Mouse (Mus musculus) small intestine, adult 2 months (tissue): ENCODE results near the gene Tfap2a. TPM values are rescaled to one million over a fixed set of nuclear protein-coding genes. Genes with fewer than 3 reads are reported as not detected.

Source experiments
- H3K27ac ChIP-seq: fragments of 200-500 bp; 2 replicates; pipeline ENCODE4 v1.5.1; 2012; ENCODE audit warnings: low read depth, low read length, control low read depth, inconsistent platforms; ENCODE audit not compliant: insufficient read depth
- H3K27me3 ChIP-seq: fragments of 200-500 bp; 2 replicates; pipeline ENCODE4 v1.6.1; 2012; ENCODE audit warnings: mild to moderate bottlenecking, moderate library complexity, low read length, inconsistent platforms; ENCODE audit not compliant: control insufficient read depth, insufficient read depth
- H3K36me3 ChIP-seq: fragments of 200-500 bp; 2 replicates; pipeline ENCODE4 v1.6.1; 2012; ENCODE audit warnings: mild to moderate bottlenecking, low read length, control low read depth, inconsistent platforms; ENCODE audit not compliant: control insufficient read depth, insufficient read depth
- H3K4me1 ChIP-seq: fragments of 200-500 bp; 2 replicates; pipeline ENCODE4 v1.6.1; 2012; ENCODE audit warnings: low read length, inconsistent platforms, mixed read lengths; ENCODE audit not compliant: control insufficient read depth, insufficient read depth, insufficient read length
- H3K4me3 ChIP-seq: fragments of 200-500 bp; 2 replicates; pipeline ENCODE4 v1.5.1; 2012; ENCODE audit warnings: low read depth, mild to moderate bottlenecking, control low read depth, inconsistent platforms, low read length, moderate library complexity
- CTCF ChIP-seq: fragments of 200-500 bp; IDR thresholded peaks from 2 replicates; pipeline ENCODE4 v1.5.1; 2012; ENCODE audit warnings: low read depth, mild to moderate bottlenecking, control low read depth, inconsistent platforms, low read length, moderate library complexity, mixed read lengths; ENCODE audit not compliant: insufficient replicate concordance, insufficient read length; ENCODE audit errors: extremely low read depth
- POLR2A ChIP-seq: fragments of 200-500 bp; IDR thresholded peaks from 2 replicates; pipeline ENCODE4 v1.6.1; 2012; ENCODE audit warnings: low read depth, mild to moderate bottlenecking, control low read depth, inconsistent platforms, low read length, moderate library complexity
- WGBS: fragments of 180-500 bp; shearing (Covaris S2); methylation state at CpG from one replicate; pipeline ENCODE4 v1.1.7; 2018; 5-methylcytosine and 5-hydroxymethylcytosine counted together
- polyA plus RNA-seq: library from polyadenylated mRNA; depleted of rRNA; stranded (reverse); fragments of >200 nt; gene quantifications from 2 replicates; pipeline ENCODE4 v1.2.3, GENCODE M21; 2012

The Tfap2a gene
- polyA plus RNA-seq, 1 experiment: 0.04 TPM

DNA sequence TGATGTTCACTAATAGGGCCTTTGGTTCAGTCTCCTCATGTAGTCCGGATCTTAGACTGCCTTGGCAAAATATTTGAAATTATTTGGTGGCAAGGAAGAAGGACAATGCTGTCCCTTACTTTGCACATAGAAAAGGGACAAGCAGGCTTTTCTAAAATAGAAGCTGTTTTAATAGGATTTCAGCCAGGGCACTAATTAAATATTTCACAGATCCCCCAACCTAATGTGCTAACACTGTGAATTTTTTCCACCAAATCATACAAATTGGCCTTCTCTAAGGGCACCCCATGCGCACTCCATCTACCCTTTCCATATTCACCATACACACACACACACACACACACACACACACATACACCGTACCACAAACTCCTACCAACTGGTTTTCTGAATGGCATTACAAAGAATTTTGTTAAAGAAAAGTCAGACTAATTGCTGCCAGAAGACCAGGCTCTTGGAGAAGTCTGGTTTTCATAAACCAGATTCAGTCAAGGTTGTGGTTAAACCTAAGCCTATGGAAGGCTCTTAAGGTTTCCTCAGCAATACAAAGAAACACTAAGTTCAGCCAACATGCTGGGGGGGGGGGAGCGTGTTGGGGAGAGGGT lies 32.3 kb downstream of the Tfap2a start:
- peaks cover 80% of the 10 kb centered on the region for H3K27me3 ChIP-seq
- H3K36me3 ChIP-seq: no peaks in the 10 kb centered on the region
- H3K4me3 ChIP-seq: no peak overlapping the region
- no peak overlapping the region for H3K27ac ChIP-seq
- TF ChIP-seq POLR2A (no peak), CTCF (no peak)
- WGBS: 8% methylated on average over 4 of the region's 4 CpGs
- no peaks in the 10 kb centered on the region for H3K4me1 ChIP-seq

GRCm38 (mm10) chr13:40704864-40705455 lies 33.2 kb downstream of the Tfap2a start:
- Histone ChIP-seq H3K27ac (no peak overlapping the region), H3K27me3 (peaks cover 74% of the 10 kb centered on the region)
- TF ChIP-seq CTCF (no peak), POLR2A (no peak)

GRCm38 (mm10) chr13:40703982-40704501 lies 34.1 kb downstream of the Tfap2a start:
- H3K27ac ChIP-seq: no peak overlapping the region

More at GRCm38 (mm10) chr13:40704864-40705455, 33.2 kb downstream of the Tfap2a start:
- no peaks in the 10 kb centered on the region for H3K4me1 ChIP-seq
- no peaks in the 10 kb centered on the region for H3K36me3 ChIP-seq
- WGBS: 2% methylated on average over 28 of the region's 28 CpGs
- H3K4me3 ChIP-seq: no peak overlapping the region

DNA sequence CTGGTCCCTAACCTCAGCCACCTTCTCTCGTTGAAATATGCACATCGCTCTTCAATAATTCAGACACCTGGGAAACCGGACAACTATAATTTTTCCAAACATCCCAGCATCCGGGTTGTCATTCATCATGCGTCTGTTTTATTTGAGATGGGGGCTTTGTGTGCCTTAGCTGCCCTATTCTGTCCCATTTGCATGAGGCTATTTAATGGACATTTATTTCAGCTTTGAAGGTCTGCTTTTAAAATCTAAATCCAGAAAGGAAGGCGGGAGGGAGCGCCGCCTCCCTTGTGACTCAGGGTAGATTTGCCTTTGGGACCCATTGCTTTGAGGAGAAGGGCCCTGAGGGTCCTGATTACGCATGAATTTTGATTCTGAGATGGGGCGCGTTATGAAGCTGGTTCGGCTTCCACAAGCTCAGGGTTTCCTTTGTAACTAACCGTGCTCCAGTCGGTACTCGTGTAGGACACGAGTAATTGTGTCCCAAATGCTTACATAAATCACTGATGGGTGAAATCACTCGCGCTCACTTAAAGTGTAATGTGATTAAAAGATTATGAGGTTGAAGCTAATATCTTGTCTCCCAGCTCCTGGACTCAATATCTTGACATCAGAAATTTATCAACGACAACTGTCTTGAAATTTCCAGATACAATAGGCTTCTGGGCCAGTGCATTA lies 34.9 kb downstream of the Tfap2a start:
- TF ChIP-seq CTCF: no peak
- TF ChIP-seq POLR2A: no peak
- WGBS: 7% methylated on average over 19 of the region's 19 CpGs
- Histone ChIP-seq H3K4me1 (no peaks in the 10 kb centered on the region), H3K27ac (no peak overlapping the region), H3K36me3 (no peaks in the 10 kb centered on the region), H3K27me3 (peaks cover 57% of the 10 kb centered on the region), H3K4me3 (no peak overlapping the region)

More at GRCm38 (mm10) chr13:40703982-40704501, 34.1 kb downstream of the Tfap2a start:
- no peak for TF ChIP-seq CTCF
- no peak for TF ChIP-seq POLR2A
- Histone ChIP-seq H3K4me3 (no peak overlapping the region), H3K27me3 (peaks cover 65% of the 10 kb centered on the region), H3K4me1 (no peaks in the 10 kb centered on the region), H3K36me3 (no peaks in the 10 kb centered on the region)
- 2% methylated on average over 38 of the region's 38 CpGs for WGBS

DNA sequence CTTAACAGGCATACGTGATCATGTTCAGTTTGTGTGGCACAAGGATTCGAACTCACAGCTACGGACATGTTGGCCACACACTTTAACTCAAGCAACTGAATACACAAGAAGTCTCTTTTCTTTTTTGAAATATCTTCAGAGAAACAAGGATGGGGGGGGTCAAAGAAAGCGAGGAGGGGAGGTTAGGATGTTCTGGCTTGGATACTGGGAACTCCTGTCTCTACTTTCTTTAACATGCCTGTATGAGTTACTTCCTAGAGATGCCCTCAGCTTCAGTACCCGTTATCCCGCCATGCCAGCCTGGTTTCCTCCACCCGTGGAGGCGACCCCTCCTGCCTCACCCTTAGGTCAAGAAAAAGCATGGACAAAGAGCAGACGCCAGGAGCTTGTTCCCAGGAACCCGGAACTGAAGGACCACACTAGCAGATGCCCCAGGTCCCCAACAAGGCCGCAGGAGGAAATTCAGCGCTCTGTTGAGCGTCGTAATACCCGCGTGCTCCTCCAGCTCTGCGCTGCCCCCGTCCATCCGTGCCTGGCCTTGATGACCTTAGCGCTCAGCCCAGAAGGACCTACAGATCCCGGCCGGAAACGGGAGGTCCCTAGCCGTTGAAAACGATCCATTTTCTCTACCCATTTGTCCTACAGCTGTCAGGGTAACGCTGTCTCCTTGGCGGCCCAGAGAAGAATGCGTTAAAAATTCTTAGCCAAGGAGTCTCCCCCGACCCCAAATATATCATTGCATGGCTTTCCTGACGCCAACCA lies 35.6 kb downstream of the Tfap2a start:
- TF ChIP-seq POLR2A: no peak
- no peak for TF ChIP-seq CTCF
- H3K27ac ChIP-seq: no peak overlapping the region
- peaks cover 51% of the 10 kb centered on the region for H3K27me3 ChIP-seq
- H3K36me3 ChIP-seq: no peaks in the 10 kb centered on the region
- WGBS: 7% methylated on average over 30 of the region's 30 CpGs
- no peaks in the 10 kb centered on the region for H3K4me1 ChIP-seq
- H3K4me3 ChIP-seq: no peak overlapping the region

DNA sequence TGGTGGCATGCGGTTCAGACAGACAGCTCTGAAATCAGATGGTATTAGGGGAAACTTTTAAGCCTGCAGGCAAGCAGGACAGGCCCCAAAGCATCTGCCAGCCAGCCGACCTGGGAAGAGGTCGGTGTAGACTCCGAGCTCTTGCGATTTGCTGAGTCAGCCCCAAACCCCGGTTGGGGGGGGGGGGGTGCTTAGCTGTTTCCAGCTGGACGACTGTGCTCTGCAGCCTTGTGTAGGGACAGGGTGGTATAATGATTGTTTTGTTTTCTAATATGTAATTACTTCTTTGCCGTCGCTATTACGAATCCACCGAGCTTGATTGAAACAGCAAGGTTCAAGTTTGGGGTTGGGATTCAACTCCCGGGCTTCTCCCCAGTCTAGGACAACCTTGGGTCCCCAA lies 36.5 kb downstream of the Tfap2a start:
- Histone ChIP-seq H3K4me1 (no peaks in the 10 kb centered on the region), H3K27ac (no peak overlapping the region), H3K36me3 (no peaks in the 10 kb centered on the region), H3K27me3 (peaks cover 43% of the 10 kb centered on the region), H3K4me3 (no peak overlapping the region)
- WGBS: 6% methylated on average over 12 of the region's 12 CpGs
- TF ChIP-seq CTCF: no peak
- TF ChIP-seq POLR2A: no peak
